Mouse (Mus musculus): ENCODE results near the gene S100a3. TPM values are rescaled to one million over a fixed set of nuclear protein-coding genes. Genes with fewer than 3 reads are reported as not detected.

S100a3 gene
- polyA plus RNA-seq, 2 experiments: 0.20 TPM; not detected in 1

GRCm38 (mm10) chr3:90589947-90590346 is 29.6 kb downstream of the S100a3 start, which contains the start of gene S100a2:
Gene S100a2 (plus strand): TSS chr3:90590247.
- DNase-seq (ENCODE audit: low read depth in 3 of 3, low spot score in 3 of 3) (no peak), ATAC-seq (ENCODE audit: insufficient read depth) (no peak)
- Histone ChIP-seq H3K9ac (replicated peaks) (no peak within 1 kb of the TSS), H3K4me3 (ENCODE audit: insufficient read depth in 1 of 2, low read depth in 2 of 2, low read length in 2 of 2) (no peak within 1 kb of the TSS), H3K4me1 (replicated peaks; ENCODE audit: control insufficient read depth in 2 of 2, insufficient read depth in 2 of 2, low read length in 1 of 2) (peaks cover 0 to 2% of the 10 kb centered on the region in 2 experiments; a peak in 1 of 4 replicates), H3K27me3 (ENCODE audit: control insufficient read depth, insufficient read depth, low read length) (no peaks in the 10 kb centered on the region), H3K4me2 (ENCODE audit: low read depth) (no peak within 1 kb of the TSS), H3K9me3 (ENCODE audit: control insufficient read depth, low read length) (no peaks in the 10 kb centered on the region), H3K36me3 (replicated peaks; ENCODE audit: control insufficient read depth, insufficient read depth, low read depth) (no peaks in the 10 kb centered on the region), H3K27ac (no peak within 1 kb of the TSS)
- TF ChIP-seq EP300 (IDR thresholded peaks at IDR 0.05; ENCODE audit: low read depth) (no peak), CTCF (IDR thresholded peaks at IDR 0.05; ENCODE audit: low read depth) (no peak)
- 53% methylated on average over 8 of the region's 8 CpGs for WGBS (ENCODE audit: insufficient replicate concordance)

DNA sequence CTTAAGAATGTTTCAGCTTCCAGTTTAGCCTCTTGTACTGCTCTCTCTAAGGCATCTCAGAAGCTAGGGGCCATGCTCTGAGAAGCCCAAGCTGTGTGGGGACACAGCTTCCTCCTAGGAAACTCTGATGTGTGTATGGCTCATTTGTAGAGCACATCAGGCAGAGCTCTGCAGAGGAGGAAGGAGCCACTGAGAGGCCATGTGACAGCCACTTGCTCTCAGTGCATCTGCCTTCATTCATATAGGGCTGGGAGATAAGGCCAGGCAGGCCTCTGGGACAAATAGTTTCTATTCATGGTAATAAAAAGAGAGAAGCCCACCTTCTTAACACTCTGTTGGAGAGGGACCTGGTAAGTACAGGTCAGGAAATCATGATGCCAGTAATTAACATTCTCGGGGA is 34.1 kb downstream of the S100a3 start:
- 52% methylated on average over 1 of the region's 1 CpGs for WGBS (ENCODE audit: insufficient replicate concordance)
- TF ChIP-seq CTCF (IDR thresholded peaks at IDR 0.05; ENCODE audit: low read depth): no peak
- TF ChIP-seq EP300 (IDR thresholded peaks at IDR 0.05; ENCODE audit: low read depth): no peak
- no peak overlapping the region for H3K27ac ChIP-seq
- no peak overlapping the region for H3K4me2 ChIP-seq (ENCODE audit: low read depth)
- H3K36me3 ChIP-seq (replicated peaks; ENCODE audit: control insufficient read depth, insufficient read depth, low read depth): no peaks in the 10 kb centered on the region
- ATAC-seq (ENCODE audit: insufficient read depth): no peak
- H3K4me3 ChIP-seq (ENCODE audit: insufficient read depth in 1 of 2, low read depth in 2 of 2, low read length in 2 of 2): no peak overlapping the region
- DNase-seq (ENCODE audit: low read depth in 3 of 3, low spot score in 3 of 3): no peak
- no peaks in the 10 kb centered on the region for H3K27me3 ChIP-seq (ENCODE audit: control insufficient read depth, insufficient read depth, low read length)
- peaks cover 0 to 2% of the 10 kb centered on the region in 2 experiments; a peak in 1 of 4 replicates for H3K4me1 ChIP-seq (replicated peaks; ENCODE audit: control insufficient read depth in 2 of 2, insufficient read depth in 2 of 2, low read length in 1 of 2)
- H3K9ac ChIP-seq (replicated peaks): no peak overlapping the region
- no peaks in the 10 kb centered on the region for H3K9me3 ChIP-seq (ENCODE audit: control insufficient read depth, low read length)

DNA sequence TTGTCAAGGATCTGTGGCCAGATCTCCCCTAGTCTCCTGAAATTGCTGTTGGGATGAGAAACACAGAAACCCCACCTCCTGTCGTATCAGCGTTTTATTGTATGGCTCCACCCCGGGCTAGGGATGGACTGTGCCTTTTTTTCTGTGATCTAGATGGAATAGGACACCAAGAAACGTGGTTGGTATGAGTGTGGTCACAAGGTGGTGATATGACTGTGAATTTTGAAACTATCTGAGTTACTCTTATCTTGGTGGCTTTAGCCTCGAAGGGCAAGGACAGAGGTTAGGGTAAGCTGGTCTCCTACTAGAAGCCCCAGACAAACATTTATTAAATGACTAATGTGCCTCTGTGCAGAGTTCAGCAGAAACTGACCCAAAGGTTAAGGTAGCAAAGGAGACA is 35.2 kb downstream of the S100a3 start:
- H3K4me1 ChIP-seq (replicated peaks; ENCODE audit: control insufficient read depth in 2 of 2, insufficient read depth in 2 of 2, low read length in 1 of 2): no peaks in the 10 kb centered on the region
- H3K36me3 ChIP-seq (replicated peaks; ENCODE audit: control insufficient read depth, insufficient read depth, low read depth): no peaks in the 10 kb centered on the region
- no peak for TF ChIP-seq EP300 (IDR thresholded peaks at IDR 0.05; ENCODE audit: low read depth)
- no peak for TF ChIP-seq CTCF (IDR thresholded peaks at IDR 0.05; ENCODE audit: low read depth)
- H3K9me3 ChIP-seq (ENCODE audit: control insufficient read depth, low read length): no peaks in the 10 kb centered on the region
- no peak for DNase-seq (ENCODE audit: low read depth in 3 of 3, low spot score in 3 of 3)
- 45% methylated on average over 5 of the region's 5 CpGs for WGBS (ENCODE audit: insufficient replicate concordance)
- H3K27me3 ChIP-seq (ENCODE audit: control insufficient read depth, insufficient read depth, low read length): no peaks in the 10 kb centered on the region
- H3K4me3 ChIP-seq (ENCODE audit: insufficient read depth in 1 of 2, low read depth in 2 of 2, low read length in 2 of 2): no peak overlapping the region
- ATAC-seq (ENCODE audit: insufficient read depth): no peak
- no peak overlapping the region for H3K27ac ChIP-seq
- no peak overlapping the region for H3K9ac ChIP-seq (replicated peaks)
- H3K4me2 ChIP-seq (ENCODE audit: low read depth): no peak overlapping the region

GRCm38 (mm10) chr3:90596810-90597209 is 36.4 kb downstream of the S100a3 start:
- no peak overlapping the region for H3K4me3 ChIP-seq (ENCODE audit: insufficient read depth in 1 of 2, low read depth in 2 of 2, low read length in 2 of 2)
- no peak for DNase-seq (ENCODE audit: low read depth in 3 of 3, low spot score in 3 of 3)
- 69% methylated on average over 6 of the region's 6 CpGs for WGBS (ENCODE audit: insufficient replicate concordance)
- H3K4me2 ChIP-seq (ENCODE audit: low read depth): no peak overlapping the region
- TF ChIP-seq EP300 (IDR thresholded peaks at IDR 0.05; ENCODE audit: low read depth) (no peak), CTCF (IDR thresholded peaks at IDR 0.05; ENCODE audit: low read depth) (no peak)
- no peaks in the 10 kb centered on the region for H3K27me3 ChIP-seq (ENCODE audit: control insufficient read depth, insufficient read depth, low read length)
- H3K27ac ChIP-seq: no peak overlapping the region
- H3K4me1 ChIP-seq (replicated peaks; ENCODE audit: control insufficient read depth in 2 of 2, insufficient read depth in 2 of 2, low read length in 1 of 2): no peaks in the 10 kb centered on the region
- no peaks in the 10 kb centered on the region for H3K9me3 ChIP-seq (ENCODE audit: control insufficient read depth, low read length)
- no peaks in the 10 kb centered on the region for H3K36me3 ChIP-seq (replicated peaks; ENCODE audit: control insufficient read depth, insufficient read depth, low read depth)
- ATAC-seq (ENCODE audit: insufficient read depth): no peak
- H3K9ac ChIP-seq (replicated peaks): no peak overlapping the region

DNA sequence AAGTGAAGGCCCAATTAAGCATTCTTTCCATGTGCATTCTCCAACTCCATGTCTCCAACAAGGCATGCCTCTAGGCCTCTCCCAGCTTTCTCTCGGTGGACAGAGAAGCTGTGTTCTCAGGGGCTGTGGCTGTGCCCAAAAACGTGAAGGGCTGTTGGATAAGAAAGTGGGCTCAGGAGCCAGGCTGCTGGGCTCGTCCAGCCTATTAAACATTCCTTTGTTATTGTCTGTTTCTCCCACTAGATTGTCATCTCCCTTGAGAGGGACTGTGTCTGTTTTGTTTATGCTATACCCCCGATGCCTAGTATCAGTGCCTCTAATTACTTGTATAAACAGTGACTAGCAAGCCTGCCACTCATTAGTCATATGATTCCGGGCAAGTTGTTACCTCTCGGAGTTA is 37.4 kb downstream of the S100a3 start:
- no peak for ATAC-seq (ENCODE audit: insufficient read depth)
- H3K27ac ChIP-seq: no peak overlapping the region
- no peak overlapping the region for H3K4me2 ChIP-seq (ENCODE audit: low read depth)
- H3K4me3 ChIP-seq (ENCODE audit: insufficient read depth in 1 of 2, low read depth in 2 of 2, low read length in 2 of 2): no peak overlapping the region
- WGBS (ENCODE audit: insufficient replicate concordance): 50% methylated on average over 6 of the region's 6 CpGs
- TF ChIP-seq CTCF (IDR thresholded peaks at IDR 0.05; ENCODE audit: low read depth) (no peak), EP300 (IDR thresholded peaks at IDR 0.05; ENCODE audit: low read depth) (no peak)
- DNase-seq (ENCODE audit: low read depth in 3 of 3, low spot score in 3 of 3): no peak
- H3K9ac ChIP-seq (replicated peaks): no peak overlapping the region
- no peaks in the 10 kb centered on the region for H3K27me3 ChIP-seq (ENCODE audit: control insufficient read depth, insufficient read depth, low read length)
- no peaks in the 10 kb centered on the region for H3K4me1 ChIP-seq (replicated peaks; ENCODE audit: control insufficient read depth in 2 of 2, insufficient read depth in 2 of 2, low read length in 1 of 2)
- no peaks in the 10 kb centered on the region for H3K9me3 ChIP-seq (ENCODE audit: control insufficient read depth, low read length)
- H3K36me3 ChIP-seq (replicated peaks; ENCODE audit: control insufficient read depth, insufficient read depth, low read depth): no peaks in the 10 kb centered on the region
